Mouse (Mus musculus): ENCODE data around the gene Chrm3. TPM values are rescaled to one million over a fixed set of nuclear protein-coding genes. Genes with fewer than 3 reads are reported as not detected.

Chrm3 gene
- polyA plus RNA-seq, 1 experiment from 2014 or later: 1.3 TPM

DNA sequence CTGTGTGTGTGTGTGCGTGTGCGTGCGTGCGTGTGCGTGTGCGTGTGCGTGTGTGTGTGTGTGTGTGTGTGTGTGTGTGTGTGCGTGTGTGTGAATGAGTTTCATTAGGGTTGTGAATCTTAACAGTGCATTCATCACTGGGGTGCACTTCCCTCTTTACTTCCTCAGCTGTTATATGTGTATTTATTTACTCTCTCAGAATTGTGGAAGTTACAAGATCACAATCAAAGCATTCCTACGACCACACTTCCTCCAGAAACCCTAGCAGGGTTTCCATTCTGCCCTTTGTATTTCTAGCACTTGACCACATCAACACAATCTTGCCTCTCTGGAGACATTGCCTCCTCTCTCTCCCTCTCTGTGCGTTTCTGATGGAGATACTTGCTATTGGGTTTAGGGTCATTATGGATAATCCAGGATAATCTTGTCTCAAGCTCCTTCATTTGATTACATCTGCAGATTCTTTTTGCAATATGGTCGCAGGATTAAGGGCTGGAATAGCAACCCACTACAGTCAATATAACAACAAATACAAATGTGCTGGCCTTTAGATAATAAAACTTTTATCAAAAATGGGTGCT lies 465.5 kb downstream of the Chrm3 start:
- WGBS: 91% methylated on average over 11 of the region's 11 CpGs
- no peak for ATAC-seq (ENCODE audit: low FRiP score)
- Histone ChIP-seq H3K4me1 (no peaks in the 10 kb centered on the region), H3K4me2 (replicated peaks) (no peak overlapping the region), H3K4me3 (no peak overlapping the region), H3K9me3 (replicated peaks) (no peaks in the 10 kb centered on the region), H3K9ac (no peak overlapping the region), H3K27ac (no peak overlapping the region), H3K27me3 (no peaks in the 10 kb centered on the region), H3K36me3 (no peaks in the 10 kb centered on the region)

DNA sequence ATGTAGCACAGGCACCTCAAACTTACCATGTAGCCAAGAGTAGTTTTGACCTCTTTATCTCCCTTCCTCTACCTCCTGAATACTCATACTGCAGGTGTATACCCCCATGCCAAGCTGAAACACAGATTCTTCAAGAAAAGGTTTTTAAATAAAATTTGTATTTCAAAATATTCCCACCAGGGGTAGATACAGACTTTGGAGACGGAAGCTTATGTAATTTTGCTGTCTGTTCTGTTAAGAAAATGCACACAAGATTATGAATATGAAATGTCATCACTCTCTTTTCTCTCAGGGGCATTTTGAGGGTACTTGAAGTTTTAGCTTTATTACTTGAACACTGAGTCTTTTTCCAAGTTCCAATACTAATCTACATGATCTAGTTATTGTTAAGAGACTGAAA lies 469.6 kb downstream of the Chrm3 start:
- no peak overlapping the region for H3K27ac ChIP-seq
- H3K9me3 ChIP-seq (replicated peaks): no peaks in the 10 kb centered on the region
- WGBS: 85% methylated on average over 1 of the region's 1 CpGs
- no peak overlapping the region for H3K9ac ChIP-seq
- no peak overlapping the region for H3K4me2 ChIP-seq (replicated peaks)
- no peak for ATAC-seq (ENCODE audit: low FRiP score)
- H3K27me3 ChIP-seq: no peaks in the 10 kb centered on the region
- H3K4me1 ChIP-seq: no peaks in the 10 kb centered on the region
- no peaks in the 10 kb centered on the region for H3K36me3 ChIP-seq
- H3K4me3 ChIP-seq: no peak overlapping the region

DNA sequence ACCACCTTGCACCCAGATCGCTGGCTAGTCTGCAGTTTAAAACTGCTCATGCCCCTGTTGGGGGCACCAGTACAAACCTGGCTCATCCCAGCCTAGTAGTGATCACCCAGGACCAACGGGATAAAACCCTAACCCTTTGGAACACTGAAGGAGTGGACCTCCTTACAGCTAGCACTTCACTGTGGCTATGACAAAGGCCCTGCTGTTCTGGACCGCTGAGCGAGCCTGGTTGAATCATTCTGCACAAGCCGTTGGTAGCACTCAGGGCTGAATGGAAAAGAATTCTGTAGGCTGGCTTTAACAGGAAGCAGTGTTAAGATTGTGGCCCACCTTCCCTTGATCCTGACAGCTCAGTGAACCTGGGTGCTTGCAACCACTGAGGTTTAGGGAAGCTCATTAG lies 470.2 kb downstream of the Chrm3 start:
- H3K27me3 ChIP-seq: no peaks in the 10 kb centered on the region
- H3K9me3 ChIP-seq (replicated peaks): no peaks in the 10 kb centered on the region
- no peaks in the 10 kb centered on the region for H3K4me1 ChIP-seq
- no peak overlapping the region for H3K4me2 ChIP-seq (replicated peaks)
- peak; percentile 29; the same call in 1 of the 2 replicates for ATAC-seq (ENCODE audit: low FRiP score)
- H3K36me3 ChIP-seq: no peaks in the 10 kb centered on the region
- H3K9ac ChIP-seq: no peak overlapping the region
- H3K27ac ChIP-seq: no peak overlapping the region
- 45% methylated on average over 5 of the region's 5 CpGs for WGBS
- no peak overlapping the region for H3K4me3 ChIP-seq

DNA sequence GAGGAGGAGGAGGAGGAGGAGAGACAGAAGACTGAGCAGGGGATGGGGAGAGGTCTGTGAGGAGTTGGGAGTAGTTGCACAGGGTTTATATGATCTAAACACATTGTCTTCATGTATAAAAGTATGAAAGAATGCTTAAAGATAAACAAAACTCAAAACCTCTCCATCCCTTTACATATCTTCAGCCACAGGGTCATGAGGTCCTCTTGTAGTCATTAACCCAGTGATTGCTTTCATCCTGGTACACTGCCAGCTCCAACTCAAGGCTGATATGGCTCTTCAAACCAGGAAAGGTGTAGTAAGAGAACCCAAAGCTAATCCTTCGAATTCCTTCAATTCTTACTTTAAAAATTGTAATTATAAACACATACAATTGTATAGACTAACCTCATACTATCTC lies 470.7 kb downstream of the Chrm3 start:
- Histone ChIP-seq H3K27me3 (no peaks in the 10 kb centered on the region), H3K4me1 (no peaks in the 10 kb centered on the region), H3K4me3 (no peak overlapping the region), H3K27ac (no peak overlapping the region), H3K36me3 (no peaks in the 10 kb centered on the region), H3K9me3 (replicated peaks) (no peaks in the 10 kb centered on the region), H3K4me2 (replicated peaks) (no peak overlapping the region), H3K9ac (no peak overlapping the region)
- no peak for ATAC-seq (ENCODE audit: low FRiP score)
- WGBS: 83% methylated on average over 1 of the region's 1 CpGs

DNA sequence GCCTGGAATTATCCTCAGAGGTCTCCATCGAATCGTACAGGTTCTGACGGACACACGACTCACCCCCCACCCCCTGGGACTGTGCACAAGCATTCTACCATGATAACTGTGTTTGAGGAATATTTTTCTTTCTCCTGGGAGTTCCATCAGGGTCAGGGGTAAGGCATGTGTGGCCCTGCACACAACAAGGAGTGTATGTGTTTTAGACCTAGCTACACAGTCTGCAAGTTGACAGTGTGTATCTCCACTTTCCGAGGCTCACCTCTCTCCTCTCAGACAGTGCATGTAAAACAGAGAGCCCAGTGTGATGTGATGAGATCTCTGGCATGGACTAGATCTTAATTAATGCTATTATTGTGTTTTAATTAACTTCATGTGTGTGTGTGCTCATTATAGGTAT lies 472.4 kb downstream of the Chrm3 start:
- no peaks in the 10 kb centered on the region for H3K36me3 ChIP-seq
- no peak overlapping the region for H3K27ac ChIP-seq
- H3K4me2 ChIP-seq (replicated peaks): no peak overlapping the region
- H3K9me3 ChIP-seq (replicated peaks): no peaks in the 10 kb centered on the region
- no peaks in the 10 kb centered on the region for H3K4me1 ChIP-seq
- 69% methylated on average over 5 of the region's 5 CpGs for WGBS
- H3K4me3 ChIP-seq: no peak overlapping the region
- H3K27me3 ChIP-seq: no peaks in the 10 kb centered on the region
- H3K9ac ChIP-seq: no peak overlapping the region
- ATAC-seq (ENCODE audit: low FRiP score): no peak

DNA sequence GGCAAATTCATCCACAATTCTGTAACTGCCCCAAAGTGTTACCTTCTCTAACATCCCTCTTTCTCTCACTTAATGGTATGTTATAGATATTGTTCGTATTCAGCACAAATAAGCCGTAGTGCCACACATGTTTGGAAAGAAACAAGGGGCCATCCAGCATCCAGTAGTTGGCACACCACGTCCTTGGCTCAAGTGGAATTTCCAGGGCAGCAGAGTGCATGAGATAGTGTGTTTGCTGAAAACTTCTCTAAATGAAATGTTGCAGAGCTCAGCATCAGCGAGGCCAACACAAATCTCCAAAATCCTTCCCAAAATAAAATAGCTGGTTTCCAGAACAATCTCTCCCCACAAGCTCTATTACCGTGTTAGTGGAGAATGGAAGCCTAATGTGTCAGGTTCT lies 473.4 kb downstream of the Chrm3 start:
- Histone ChIP-seq H3K9me3 (replicated peaks) (no peaks in the 10 kb centered on the region), H3K27me3 (no peaks in the 10 kb centered on the region), H3K27ac (no peak overlapping the region), H3K4me2 (replicated peaks) (no peak overlapping the region), H3K4me3 (no peak overlapping the region), H3K4me1 (no peaks in the 10 kb centered on the region), H3K36me3 (no peaks in the 10 kb centered on the region), H3K9ac (no peak overlapping the region)
- ATAC-seq (ENCODE audit: low FRiP score): no peak
- WGBS: 89% methylated on average over 5 of the region's 5 CpGs

DNA sequence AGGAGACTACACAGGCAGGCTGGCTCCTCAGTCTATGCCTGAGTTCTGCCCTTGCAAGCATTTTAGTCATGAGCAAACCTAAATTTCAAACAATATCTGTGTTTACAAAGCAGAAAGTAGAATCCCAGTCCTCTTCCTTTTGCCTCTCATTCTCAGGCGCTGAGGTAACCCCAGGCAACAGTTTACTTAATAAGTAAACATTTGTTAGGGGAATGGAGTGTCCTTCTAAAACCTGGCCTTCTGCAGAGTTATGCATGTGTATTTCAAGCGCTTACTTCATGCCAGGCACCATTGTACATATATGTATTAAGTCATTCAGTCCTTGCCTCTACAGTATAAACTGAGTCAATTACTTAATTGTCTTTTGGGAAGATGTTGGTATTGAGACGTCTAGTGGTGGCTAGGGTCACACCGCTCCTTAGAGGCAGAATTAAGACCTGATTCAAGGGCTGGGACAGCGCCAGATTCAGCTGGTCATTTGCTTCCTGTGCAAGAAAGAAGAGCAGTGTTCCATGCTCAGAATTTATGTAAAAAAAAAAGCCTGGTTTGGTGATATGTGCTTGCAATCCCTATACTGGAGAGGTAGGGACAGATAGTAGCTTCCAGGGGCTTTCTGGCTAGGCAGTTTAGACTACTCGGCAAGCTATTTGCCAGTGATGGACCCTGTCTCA lies 474.0 kb downstream of the Chrm3 start:
- 88% methylated on average over 6 of the region's 6 CpGs for WGBS
- no peaks in the 10 kb centered on the region for H3K9me3 ChIP-seq (replicated peaks)
- no peak for ATAC-seq (ENCODE audit: low FRiP score)
- no peaks in the 10 kb centered on the region for H3K36me3 ChIP-seq
- H3K27ac ChIP-seq: no peak overlapping the region
- no peak overlapping the region for H3K4me3 ChIP-seq
- H3K27me3 ChIP-seq: no peaks in the 10 kb centered on the region
- no peak overlapping the region for H3K9ac ChIP-seq
- H3K4me2 ChIP-seq (replicated peaks): no peak overlapping the region
- no peaks in the 10 kb centered on the region for H3K4me1 ChIP-seq

DNA sequence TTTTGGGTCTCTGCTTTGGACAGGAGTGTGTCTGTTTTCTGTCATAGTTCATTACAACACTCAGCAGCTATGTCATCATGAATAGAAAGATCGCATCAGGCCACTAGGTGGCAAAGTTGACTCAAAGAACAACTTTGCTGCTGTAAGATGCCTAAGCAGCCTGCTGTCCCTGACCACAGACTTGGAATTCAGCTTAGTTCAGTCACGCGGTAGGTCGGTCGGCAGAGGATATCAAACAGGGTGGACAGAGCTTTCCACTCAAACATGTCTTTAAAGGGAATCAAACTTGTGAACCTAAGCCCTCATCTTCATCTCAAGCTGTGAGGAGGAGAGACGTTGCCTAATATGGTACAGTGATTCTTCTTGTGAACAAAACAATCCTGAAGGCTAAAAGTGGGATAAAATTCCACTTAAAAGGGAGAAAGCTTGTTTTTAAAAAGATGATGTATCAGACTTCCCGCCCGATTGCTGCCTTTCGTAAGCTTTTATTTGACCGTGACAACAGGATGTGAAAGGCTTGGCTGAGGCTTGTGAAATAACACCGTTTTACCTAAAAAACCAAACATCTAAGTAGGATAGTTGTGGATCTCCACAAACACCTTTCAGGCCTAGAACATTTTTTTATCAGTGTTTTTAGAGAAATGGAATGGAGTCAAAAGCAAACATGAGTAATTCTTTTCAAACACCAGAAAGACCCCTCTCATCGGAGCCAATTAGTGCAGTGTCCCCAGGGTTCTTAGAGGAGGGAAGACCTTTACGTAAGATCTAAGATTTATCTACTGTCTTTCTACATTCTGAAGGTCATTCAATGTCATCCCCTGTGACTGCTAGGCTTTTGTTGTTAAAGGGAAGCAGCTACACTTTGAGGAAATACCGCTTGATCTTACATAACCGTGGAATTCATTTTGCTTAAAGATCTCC lies 478.0 kb downstream of the Chrm3 start:
- no peaks in the 10 kb centered on the region for H3K36me3 ChIP-seq
- ATAC-seq (ENCODE audit: low FRiP score): peak; percentile 89
- H3K27me3 ChIP-seq: no peaks in the 10 kb centered on the region
- no peak overlapping the region for H3K4me3 ChIP-seq
- no peak overlapping the region for H3K4me2 ChIP-seq (replicated peaks)
- H3K9ac ChIP-seq: no peak overlapping the region
- no peaks in the 10 kb centered on the region for H3K9me3 ChIP-seq (replicated peaks)
- no peak overlapping the region for H3K27ac ChIP-seq
- 55% methylated on average over 15 of the region's 15 CpGs for WGBS
- H3K4me1 ChIP-seq: no peaks in the 10 kb centered on the region

DNA sequence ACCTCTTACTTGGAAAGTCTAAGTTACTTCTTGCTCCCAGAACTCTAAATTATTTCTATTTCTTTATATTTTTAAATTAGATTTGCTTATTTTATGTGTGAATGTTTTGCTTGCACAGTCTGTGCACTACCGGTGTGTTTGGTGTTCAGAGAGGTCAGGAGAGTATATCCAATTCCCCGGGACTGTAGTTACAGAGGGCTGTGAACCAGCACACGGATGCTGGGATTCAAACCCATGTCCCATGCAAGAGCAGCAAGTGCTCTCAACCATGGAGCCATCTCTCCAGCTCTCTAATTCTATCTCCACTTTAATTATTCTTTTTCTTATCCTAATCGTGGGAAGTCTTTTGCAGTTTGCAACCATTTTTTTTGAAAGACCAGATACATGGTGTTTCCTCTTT lies 478.7 kb downstream of the Chrm3 start:
- 60% methylated on average over 4 of the region's 4 CpGs for WGBS
- Histone ChIP-seq H3K9ac (no peak overlapping the region), H3K27me3 (no peaks in the 10 kb centered on the region), H3K9me3 (replicated peaks) (no peaks in the 10 kb centered on the region), H3K4me1 (no peaks in the 10 kb centered on the region), H3K36me3 (no peaks in the 10 kb centered on the region), H3K4me2 (replicated peaks) (no peak overlapping the region), H3K4me3 (no peak overlapping the region), H3K27ac (no peak overlapping the region)
- ATAC-seq (ENCODE audit: low FRiP score): peak; percentile 54; the same call in 1 of the 2 replicates

DNA sequence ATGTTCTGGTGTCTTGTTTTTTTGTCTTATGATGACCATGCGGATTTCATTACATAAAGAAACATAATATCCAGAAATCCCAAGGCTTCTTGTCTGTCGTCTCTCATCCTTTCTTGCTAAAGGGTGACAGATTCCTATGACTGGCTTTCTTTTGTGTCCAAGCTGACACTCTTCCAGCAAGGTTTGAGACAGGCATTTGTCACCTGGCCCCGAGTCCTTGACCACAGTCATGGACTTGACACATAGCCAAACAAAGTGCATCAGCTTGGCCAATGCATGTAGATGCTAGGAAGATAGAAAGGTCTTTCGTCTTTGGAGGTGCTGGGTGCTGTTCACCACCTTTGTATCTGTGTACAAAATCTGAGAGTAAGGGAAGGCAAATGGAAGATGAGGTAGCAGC lies 480.2 kb downstream of the Chrm3 start:
- Histone ChIP-seq H3K9me3 (replicated peaks) (no peaks in the 10 kb centered on the region), H3K27ac (no peak overlapping the region), H3K4me1 (no peaks in the 10 kb centered on the region), H3K9ac (no peak overlapping the region), H3K4me3 (no peak overlapping the region), H3K27me3 (no peaks in the 10 kb centered on the region), H3K4me2 (replicated peaks) (no peak overlapping the region), H3K36me3 (no peaks in the 10 kb centered on the region)
- 85% methylated on average over 4 of the region's 4 CpGs for WGBS
- no peak for ATAC-seq (ENCODE audit: low FRiP score)

DNA sequence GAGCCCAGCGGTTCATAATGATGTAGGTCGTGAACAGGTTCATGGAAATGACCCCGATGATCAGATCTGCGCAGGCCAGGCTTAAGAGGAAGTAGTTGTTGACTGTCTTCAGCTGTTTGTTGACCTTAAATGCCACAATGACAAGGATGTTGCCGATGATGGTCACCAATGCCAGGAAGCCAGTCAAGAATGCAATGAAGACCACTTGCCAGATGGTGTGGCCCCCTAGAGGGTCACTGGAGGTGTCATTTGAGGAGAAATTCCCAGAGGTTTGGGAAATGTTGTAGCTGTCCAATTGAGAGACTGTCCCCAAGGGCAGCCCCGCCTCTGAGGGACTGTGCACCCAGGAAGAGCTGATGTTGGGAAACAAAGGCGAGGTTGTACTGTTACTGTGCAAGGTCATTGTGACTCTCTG lies 482.0 kb downstream of the Chrm3 start:
- Histone ChIP-seq H3K9me3 (replicated peaks) (no peaks in the 10 kb centered on the region), H3K27me3 (no peaks in the 10 kb centered on the region), H3K4me3 (no peak overlapping the region), H3K9ac (no peak overlapping the region), H3K36me3 (no peaks in the 10 kb centered on the region), H3K4me2 (replicated peaks) (no peak overlapping the region), H3K27ac (no peak overlapping the region), H3K4me1 (no peaks in the 10 kb centered on the region)
- ATAC-seq (ENCODE audit: low FRiP score): no peak
- WGBS: 90% methylated on average over 7 of the region's 7 CpGs

DNA sequence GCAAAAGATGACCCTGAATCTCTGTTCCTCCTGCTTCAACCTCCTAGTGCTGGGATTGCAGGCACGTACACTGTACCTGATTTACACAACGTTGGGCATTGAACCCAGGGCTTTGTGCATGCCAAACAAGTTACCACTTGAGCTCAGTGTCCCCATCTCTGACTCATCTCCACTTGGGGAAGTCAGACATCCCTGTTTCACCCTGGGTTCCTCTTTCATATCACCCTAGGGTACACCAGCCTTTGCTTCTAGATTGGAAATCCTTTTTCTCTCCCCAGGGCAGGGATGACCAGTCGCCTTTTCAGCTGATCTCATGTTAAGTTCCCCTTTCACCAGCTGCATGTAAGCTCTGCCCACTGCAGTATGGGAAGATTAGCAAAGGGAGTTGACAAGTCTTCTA lies 487.3 kb downstream of the Chrm3 start:
- Histone ChIP-seq H3K4me2 (replicated peaks) (no peak overlapping the region), H3K36me3 (no peaks in the 10 kb centered on the region), H3K9ac (no peak overlapping the region), H3K9me3 (replicated peaks) (no peaks in the 10 kb centered on the region), H3K4me3 (no peak overlapping the region), H3K27ac (no peak overlapping the region), H3K27me3 (no peaks in the 10 kb centered on the region), H3K4me1 (no peaks in the 10 kb centered on the region)
- no peak for ATAC-seq (ENCODE audit: low FRiP score)
- 87% methylated on average over 3 of the region's 3 CpGs for WGBS

All from hindbrain, embryonic 12.5 days (tissue).